In the genomic region with DNA sequence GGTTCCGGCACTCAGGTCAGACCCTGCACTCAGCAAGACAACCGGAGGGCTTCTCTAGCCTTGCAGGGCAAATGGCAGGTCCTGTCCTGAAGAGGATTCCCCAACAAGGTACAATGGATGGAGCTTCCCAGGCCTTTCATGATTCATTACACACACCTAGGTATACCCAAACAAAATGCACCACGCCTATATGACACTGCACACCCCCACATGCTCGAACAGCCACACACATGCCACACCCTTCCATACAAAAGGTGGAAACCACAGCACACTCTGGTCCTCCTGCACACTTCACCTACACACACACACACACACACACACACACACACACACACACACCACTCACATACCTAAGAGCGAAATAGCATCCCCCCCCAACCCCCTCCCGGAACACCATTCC, we compare ENCODE assay signal across 9 mouse cellular contexts. TPM values are rescaled to one million over a fixed set of nuclear protein-coding genes. Genes with fewer than 3 reads are reported as not detected.
DNase-seq lines count a peak whose midpoint lies in the region; ATAC-seq and TF ChIP-seq lines count a peak whose summit lies in the region.
"Had no signal": no experiment of that assay in that cellular context is flagged by ENCODE, and none has a peak within 500 bp of the region (broad histone marks: within the 10 kb centered on the region; RNA-seq: fewer than 3 reads in every experiment).

No protein-coding gene starts in this region.

- H3K36me3 ChIP-seq in heart, embryonic 10.5 days: peaks cover 3% of the 10 kb centered on the region; the same call in 1 of the 2 replicates
- no peaks in the 10 kb centered on the region for H3K36me3 ChIP-seq in limb, embryonic 13.5 days
- no peaks in the 10 kb centered on the region for H3K36me3 ChIP-seq in stomach, postnatal 0 days (ENCODE audit: control insufficient read depth, insufficient read depth, low read length)

- 43% methylated on average over 6 of the region's 6 CpGs for WGBS in heart, embryonic 10.5 days
- 45% methylated on average over 6 of the region's 6 CpGs for WGBS in limb, embryonic 13.5 days
- WGBS in stomach, postnatal 0 days: 44% methylated on average over 6 of the region's 6 CpGs

- no peaks in the 10 kb centered on the region for H3K9me3 ChIP-seq in heart, embryonic 10.5 days
- H3K9me3 ChIP-seq in limb, embryonic 13.5 days: no peaks in the 10 kb centered on the region
- H3K9me3 ChIP-seq in stomach, postnatal 0 days (ENCODE audit: control insufficient read depth, low read length): no peaks in the 10 kb centered on the region

- TF ChIP-seq EP300 in stomach, postnatal 0 days (optimal IDR thresholded peaks at IDR 0.05): no peak

- H3K4me3 ChIP-seq in heart, embryonic 10.5 days: peak overlapping the region; percentile 95
- peak overlapping the region; percentile 77 for H3K4me3 ChIP-seq in limb, embryonic 13.5 days
- H3K4me3 ChIP-seq in stomach, postnatal 0 days (ENCODE audit: low read depth, low read length): peak overlapping the region; percentile 34; the same call in 1 of the 2 replicates

- 0 out of 2 replicates have a peak overlapping the region, but pooled peaks have one; percentile 63 for H3K9ac ChIP-seq in limb, embryonic 13.5 days
- no peak overlapping the region for H3K9ac ChIP-seq in stomach, postnatal 0 days (ENCODE audit: low read length)

- peaks cover 8% of the 10 kb centered on the region; the same call in 1 of the 2 replicates for H3K27me3 ChIP-seq in heart, embryonic 10.5 days (ENCODE audit: insufficient read depth, poor library complexity, severe bottlenecking)
- peaks cover 17% of the 10 kb centered on the region; the same call in 1 of the 2 replicates for H3K27me3 ChIP-seq in limb, embryonic 13.5 days
- no peaks in the 10 kb centered on the region for H3K27me3 ChIP-seq in stomach, postnatal 0 days (ENCODE audit: control insufficient read depth, insufficient read depth, low read length)

- peak overlapping the region; percentile 94 for H3K4me2 ChIP-seq in limb, embryonic 13.5 days (replicated peaks)
- peak overlapping the region; percentile 62; the same call in 1 of the 2 replicates for H3K4me2 ChIP-seq in stomach, postnatal 0 days (replicated peaks; ENCODE audit: low read depth)

- peak overlapping the region; percentile 98 for H3K27ac ChIP-seq in heart, embryonic 10.5 days
- no peak overlapping the region; the same call in 1 of the 2 replicates for H3K27ac ChIP-seq in limb, embryonic 13.5 days
- no peak overlapping the region for H3K27ac ChIP-seq in stomach, postnatal 0 days (replicated peaks)

- no peak for ATAC-seq in limb, embryonic 13.5 days (ENCODE audit: low FRiP score, low read depth)
- ATAC-seq in stomach, postnatal 0 days (ENCODE audit: low FRiP score, low TSS enrichment): peak; percentile 78

- no peak for TF ChIP-seq CTCF in stomach, postnatal 0 days (IDR thresholded peaks at IDR 0.05; ENCODE audit: low read depth)

- peaks cover 92% of the 10 kb centered on the region for H3K4me1 ChIP-seq in heart, embryonic 10.5 days
- H3K4me1 ChIP-seq in limb, embryonic 13.5 days: peaks cover 97% of the 10 kb centered on the region
- peaks cover 6% of the 10 kb centered on the region for H3K4me1 ChIP-seq in stomach, postnatal 0 days (replicated peaks; ENCODE audit: control insufficient read depth, insufficient read depth)

- no peak for DNase-seq in heart, embryonic 10.5 days (ENCODE audit: low spot score)
- no peak for DNase-seq in heart, adult 18-20 months
- DNase-seq in urinary bladder, adult 2 months (ENCODE audit: low spot score): peak; percentile 19
- no peak for DNase-seq in urinary bladder, postnatal 25 days (ENCODE audit: low spot score)
- DNase-seq in stomach, postnatal 0 days (ENCODE audit: low spot score): peak; percentile 45
- no peak for DNase-seq in embryo, embryonic 10 days (ENCODE audit: low spot score)
- DNase-seq in thymus, postnatal 36 days: no peak

RNA-seq across cellular contexts. Expression of a gene that starts 5.4 kb away (rescaled TPM):
- 17.9 and 18.8 TPM in 2 replicates for polyA plus RNA-seq in heart, embryonic 10.5 days (2016; fragmentation: Nextera tagmentation; extraction: Ambion mirVana)
- 10 to 100 TPM in 1 of 2 experiments, 1 to 10 TPM in 1; 8.2 to 10.4 TPM for total RNA-seq in heart, adult 18-20 months (2021)
- polyA plus RNA-seq in urinary bladder, adult 2 months (2012; rRNA removed): 17.5 and 28.8 TPM in 2 replicates
- 8.1 and 8.3 TPM in 2 replicates for polyA plus RNA-seq in limb, embryonic 13.5 days (2015; fragmentation: Nextera tagmentation; extraction: Ambion mirVana)
- polyA plus RNA-seq in stomach, postnatal 0 days (2015; fragmentation: Nextera tagmentation; extraction: Ambion mirVana): 3.8 and 4.1 TPM in 2 replicates
- total RNA-seq: megakaryocyte-erythroid progenitor cell, adult 5-6 weeks had no signal

Comparison
In these comparisons a context has a peak if more than half of its experiments do, and no peak if none do; other contexts are left out.
1. DNase-seq: peak in urinary bladder, adult 2 months (single experiment) and stomach, postnatal 0 days (single experiment); none in heart, embryonic 10.5 days (single experiment), heart, adult 18-20 months (0 of 2), urinary bladder, postnatal 25 days (single experiment), embryo, embryonic 10 days (single experiment) and thymus, postnatal 36 days (0 of 2).
2. H3K4me3 ChIP-seq: peak in every context shown above with its lines; median percentile 95 in heart, embryonic 10.5 days; 77 in limb, embryonic 13.5 days; 34 in stomach, postnatal 0 days.